Mouse (Mus musculus) hindbrain, embryonic 16.5 days (tissue): ENCODE results near the gene Casq1. TPM values are rescaled to one million over a fixed set of nuclear protein-coding genes. Genes with fewer than 3 reads are reported as not detected.

ENCODE experiments used
- ATAC-seq: fragments of 200-750 bp; cut with Nextera tagmentation; 2 replicates; pipeline ENCODE4 v1.8.0; 2017; ENCODE audit warnings: moderate TSS enrichment, moderate library complexity
- H3K27ac ChIP-seq: fragments of 300-500 bp; sonication (generic); 2 replicates; pipeline ENCODE4 v1.5.1; 2014; ENCODE audit warnings: low read depth, mild to moderate bottlenecking, control low read depth, low read length, moderate library complexity
- H3K27me3 ChIP-seq: fragments of 300-500 bp; sonication (generic); replicated peaks from 2 replicates; pipeline ENCODE4 v1.6.1; 2014; ENCODE audit warnings: low read length; ENCODE audit not compliant: control insufficient read depth, insufficient read depth
- H3K36me3 ChIP-seq: fragments of 300-500 bp; sonication (generic); 2 replicates; pipeline ENCODE4 v1.6.1; 2014; ENCODE audit warnings: mild to moderate bottlenecking, low read length, moderate library complexity, mixed read lengths; ENCODE audit not compliant: control insufficient read depth, insufficient read depth
- H3K4me1 ChIP-seq: fragments of 300-500 bp; sonication (generic); 2 replicates; pipeline ENCODE4 v1.6.1; 2014; ENCODE audit warnings: low read depth, low read length; ENCODE audit not compliant: control insufficient read depth, insufficient read depth
- H3K4me2 ChIP-seq: fragments of 300-500 bp; sonication (generic); 2 replicates; pipeline ENCODE4 v1.6.1; 2014; ENCODE audit warnings: mild to moderate bottlenecking, low read length, control low read depth, moderate library complexity
- H3K4me3 ChIP-seq: fragments of 300-500 bp; sonication (generic); 2 replicates; pipeline ENCODE4 v1.5.1; 2014; ENCODE audit warnings: mild to moderate bottlenecking, low read length, control low read depth, moderate library complexity
- H3K9ac ChIP-seq: fragments of 300-500 bp; sonication (generic); 2 replicates; pipeline ENCODE4 v1.6.1; 2014; ENCODE audit warnings: low read depth, mild to moderate bottlenecking, control low read depth, low read length, moderate library complexity
- H3K9me3 ChIP-seq: fragments of 300-500 bp; sonication (generic); 2 replicates; pipeline ENCODE4 v1.6.1; 2014; ENCODE audit warnings: mild to moderate bottlenecking, low read length, moderate library complexity; ENCODE audit not compliant: control insufficient read depth
- WGBS: fragments of 180-500 bp; shearing (Covaris S2); extraction: QIAGEN DNeasy Blood & Tissue Kit; methylation state at CpG from one replicate; pipeline ENCODE4 v1.1.7; 2014; 5-methylcytosine and 5-hydroxymethylcytosine counted together
- polyA plus RNA-seq: library from polyadenylated mRNA; unstranded; fragments of >200 nt; fragmentation: Nextera tagmentation; extraction: Ambion mirVana; gene quantifications from 2 replicates; pipeline ENCODE4 v1.2.1, GENCODE M21; 2015

Casq1 gene
- polyA plus RNA-seq, 1 experiment from 2014 or later: 1.5 TPM

GRCm38 (mm10) chr1:172191578-172191977, 28.1 kb downstream of the Casq1 start:
- H3K4me2 ChIP-seq: no peak overlapping the region
- H3K9ac ChIP-seq: no peak overlapping the region
- H3K4me3 ChIP-seq: no peak overlapping the region
- H3K9me3 ChIP-seq: no peaks in the 10 kb centered on the region
- H3K27ac ChIP-seq: no peak overlapping the region
- peaks cover 32% of the 10 kb centered on the region for H3K36me3 ChIP-seq
- ATAC-seq: no peak
- WGBS: 92% methylated on average over 2 of the region's 2 CpGs
- no peaks in the 10 kb centered on the region for H3K4me1 ChIP-seq
- H3K27me3 ChIP-seq: no peaks in the 10 kb centered on the region

- Histone ChIP-seq H3K36me3 (peaks cover 30% of the 10 kb centered on the region), H3K27me3 (no peaks in the 10 kb centered on the region), H3K9ac (no peak overlapping the region), H3K4me1 (no peaks in the 10 kb centered on the region), H3K4me2 (no peak overlapping the region), H3K27ac (no peak overlapping the region), H3K9me3 (no peaks in the 10 kb centered on the region), H3K4me3 (no peak overlapping the region)
- 56% methylated on average over 4 of the region's 4 CpGs for WGBS
- ATAC-seq: 0 out of 2 replicates have a peak, but pooled peaks have one; percentile 42
Observed at GRCm38 (mm10) chr1:172188891-172189290, 30.8 kb downstream of the Casq1 start.

- WGBS: 93% methylated on average over 10 of the region's 10 CpGs
- Histone ChIP-seq H3K9ac (no peak overlapping the region), H3K4me3 (no peak overlapping the region), H3K27me3 (no peaks in the 10 kb centered on the region), H3K36me3 (peaks cover 27% of the 10 kb centered on the region), H3K9me3 (no peaks in the 10 kb centered on the region), H3K27ac (no peak overlapping the region), H3K4me2 (no peak overlapping the region), H3K4me1 (no peaks in the 10 kb centered on the region)
- peak; percentile 48; the same call in 1 of the 2 replicates for ATAC-seq
Observed at GRCm38 (mm10) chr1:172186401-172187289, 33.0 kb downstream of the Casq1 start.

GRCm38 (mm10) chr1:172183915-172184314, 35.8 kb downstream of the Casq1 start:
- Histone ChIP-seq H3K4me2 (no peak overlapping the region), H3K36me3 (peaks cover 32% of the 10 kb centered on the region), H3K9me3 (no peaks in the 10 kb centered on the region), H3K4me3 (no peak overlapping the region), H3K27me3 (no peaks in the 10 kb centered on the region), H3K4me1 (no peaks in the 10 kb centered on the region), H3K9ac (no peak overlapping the region), H3K27ac (no peak overlapping the region)
- no peak for ATAC-seq

- H3K27ac ChIP-seq: no peak overlapping the region
- H3K4me1 ChIP-seq: no peaks in the 10 kb centered on the region
- no peaks in the 10 kb centered on the region for H3K9me3 ChIP-seq
- H3K36me3 ChIP-seq: peaks cover 30% of the 10 kb centered on the region
- WGBS: 97% methylated on average over 6 of the region's 6 CpGs
- no peak overlapping the region for H3K4me2 ChIP-seq
- no peak for ATAC-seq
- H3K9ac ChIP-seq: no peak overlapping the region
- no peak overlapping the region for H3K4me3 ChIP-seq
- H3K27me3 ChIP-seq: no peaks in the 10 kb centered on the region
Observed at GRCm38 (mm10) chr1:172183056-172183455, 36.6 kb downstream of the Casq1 start.

GRCm38 (mm10) chr1:172181777-172182176, 37.9 kb downstream of the Casq1 start:
- Histone ChIP-seq H3K36me3 (peaks cover 23% of the 10 kb centered on the region), H3K4me2 (no peak overlapping the region), H3K9ac (no peak overlapping the region), H3K27me3 (no peaks in the 10 kb centered on the region), H3K4me3 (no peak overlapping the region), H3K4me1 (no peaks in the 10 kb centered on the region), H3K9me3 (no peaks in the 10 kb centered on the region), H3K27ac (no peak overlapping the region)
- WGBS: 95% methylated on average over 3 of the region's 3 CpGs
- ATAC-seq: no peak

- no peak for ATAC-seq
- Histone ChIP-seq H3K27me3 (no peaks in the 10 kb centered on the region), H3K4me1 (no peaks in the 10 kb centered on the region), H3K27ac (no peak overlapping the region), H3K9me3 (no peaks in the 10 kb centered on the region), H3K4me3 (no peak overlapping the region), H3K36me3 (peaks cover 17% of the 10 kb centered on the region), H3K4me2 (no peak overlapping the region), H3K9ac (no peak overlapping the region)
- WGBS: 63% methylated on average over 4 of the region's 4 CpGs
Observed at GRCm38 (mm10) chr1:172180881-172181280, 38.8 kb downstream of the Casq1 start.

GRCm38 (mm10) chr1:172179102-172179501, 40.6 kb downstream of the Casq1 start:
- Histone ChIP-seq H3K9ac (no peak overlapping the region), H3K9me3 (no peaks in the 10 kb centered on the region), H3K27ac (no peak overlapping the region), H3K4me3 (no peak overlapping the region), H3K4me1 (no peaks in the 10 kb centered on the region), H3K36me3 (peaks cover 26% of the 10 kb centered on the region), H3K27me3 (no peaks in the 10 kb centered on the region), H3K4me2 (no peak overlapping the region)
- 79% methylated on average over 7 of the region's 7 CpGs for WGBS
- no peak for ATAC-seq

GRCm38 (mm10) chr1:172177791-172178190, 41.9 kb downstream of the Casq1 start:
- H3K4me2 ChIP-seq: no peak overlapping the region
- no peak overlapping the region for H3K9ac ChIP-seq
- H3K4me1 ChIP-seq: no peaks in the 10 kb centered on the region
- WGBS: 70% methylated on average over 7 of the region's 7 CpGs
- no peak for ATAC-seq
- no peak overlapping the region for H3K4me3 ChIP-seq
- H3K27me3 ChIP-seq: no peaks in the 10 kb centered on the region
- no peak overlapping the region for H3K27ac ChIP-seq
- no peaks in the 10 kb centered on the region for H3K9me3 ChIP-seq
- peaks cover 30% of the 10 kb centered on the region for H3K36me3 ChIP-seq
